Mouse (Mus musculus): Measurements from ENCODE around the gene Usp15.

GRCm38 (mm10) chr10:123195961-123196834 is 597 bp downstream of the Usp15 start:
- TF ChIP-seq CTCF (conservative IDR thresholded peaks at IDR 0.05; ENCODE audit: insufficient read depth, insufficient read length, low read depth, low read length) (no peak), POLR2A (IDR thresholded peaks at IDR 0.05; ENCODE audit: low read depth, low read length) (no peak)

Data from kidney, adult 2 months (tissue).